8 mouse cellular contexts compared by ENCODE assay signal in the genomic region with DNA sequence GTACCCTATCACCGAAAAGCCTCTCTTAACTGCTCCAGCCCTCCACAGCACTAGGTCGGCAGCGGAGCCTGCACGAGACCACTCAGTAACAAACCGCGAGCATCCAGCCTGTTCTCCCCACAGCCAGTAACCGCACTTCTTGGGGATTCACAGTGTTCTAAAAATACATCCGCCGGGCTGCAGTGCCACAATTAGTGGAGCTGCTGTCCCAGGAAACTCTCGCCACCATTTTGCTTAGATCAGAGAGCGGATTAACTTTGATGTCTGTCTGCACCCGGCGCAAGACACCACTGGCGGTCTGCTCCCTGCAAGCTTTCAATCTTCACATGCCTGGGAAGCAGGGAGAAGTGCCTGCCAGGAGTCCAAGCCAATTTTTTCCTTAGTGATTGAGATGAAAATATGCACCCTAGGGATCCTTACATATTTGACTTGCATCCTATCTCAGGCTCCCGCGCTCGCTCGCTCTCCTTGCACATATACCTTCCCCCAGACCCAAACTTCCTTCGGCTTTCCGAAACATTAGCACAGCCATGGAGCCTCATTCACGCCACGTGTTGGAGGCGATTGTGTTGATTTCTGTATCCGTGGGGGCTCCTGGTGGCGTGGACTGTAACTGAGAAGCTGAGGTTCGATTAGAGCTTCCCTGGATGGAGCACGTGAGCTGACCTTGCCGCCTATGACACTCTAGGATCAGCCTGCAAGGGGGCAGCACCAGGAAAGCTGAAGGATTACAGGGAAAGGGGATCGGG. TPM values are rescaled to one million over a fixed set of nuclear protein-coding genes. Genes with fewer than 3 reads are reported as not detected.
DNase-seq lines count a peak whose midpoint lies in the region; ATAC-seq and TF ChIP-seq lines count a peak whose summit lies in the region.

No protein-coding gene starts in this region.

- H3K4me1 ChIP-seq in heart, embryonic 15.5 days (replicated peaks) = peaks cover 18% of the 10 kb centered on the region
- H3K4me1 ChIP-seq in embryonic facial prominence, embryonic 13.5 days = peaks cover 18% of the 10 kb centered on the region; the same call in 1 of the 2 replicates
- H3K4me1 ChIP-seq in lung, postnatal 0 days (ENCODE audit: insufficient read depth, low read depth, low read length) = peaks cover 4% of the 10 kb centered on the region; the same call in 1 of the 2 replicates

- peak overlapping the region; percentile 68 for H3K4me2 ChIP-seq in heart, embryonic 15.5 days
- peak overlapping the region; percentile 83 for H3K4me2 ChIP-seq in embryonic facial prominence, embryonic 13.5 days
- peak overlapping the region; percentile 49 for H3K4me2 ChIP-seq in lung, postnatal 0 days (replicated peaks; ENCODE audit: low read depth, low read length)

- peak; percentile 48 for ATAC-seq in heart, embryonic 15.5 days (replicated peaks; ENCODE audit: insufficient number of reproducible peaks, insufficient read depth, low FRiP score, low read depth)
- ATAC-seq in embryonic facial prominence, embryonic 13.5 days (ENCODE audit: insufficient number of reproducible peaks, insufficient read depth, low FRiP score, low TSS enrichment, low read depth) = peak; percentile 43; the same call in 1 of the 2 replicates
- peak; percentile 77 for ATAC-seq in inflammation-experienced regulatory T-cells, adult 6 months
- ATAC-seq in lung, postnatal 0 days = peak; percentile 40
- no peak for ATAC-seq in monocyte, adult 5-6 weeks (replicated peaks; ENCODE audit: insufficient number of reproducible peaks, low FRiP score, low TSS enrichment, poor library complexity, severe bottlenecking)

- peak overlapping the region; percentile 38; the same call in 1 of the 2 replicates for H3K9ac ChIP-seq in heart, embryonic 15.5 days
- peak overlapping the region; percentile 62 for H3K9ac ChIP-seq in embryonic facial prominence, embryonic 13.5 days
- H3K9ac ChIP-seq in lung, postnatal 0 days (replicated peaks; ENCODE audit: low read depth) = no peak overlapping the region

- no peak for TF ChIP-seq CTCF in lung, postnatal 0 days (IDR thresholded peaks at IDR 0.05)

- peak overlapping the region; percentile 12 for H3K27ac ChIP-seq in heart, embryonic 15.5 days
- H3K27ac ChIP-seq in embryonic facial prominence, embryonic 13.5 days = no peak overlapping the region
- H3K27ac ChIP-seq in lung, postnatal 0 days (ENCODE audit: low read length) = no peak overlapping the region

- TF ChIP-seq EP300 in lung, postnatal 0 days (IDR thresholded peaks at IDR 0.05) = no peak

- H3K36me3 ChIP-seq in heart, embryonic 15.5 days = no peaks in the 10 kb centered on the region
- no peaks in the 10 kb centered on the region for H3K36me3 ChIP-seq in embryonic facial prominence, embryonic 13.5 days
- no peaks in the 10 kb centered on the region for H3K36me3 ChIP-seq in lung, postnatal 0 days (ENCODE audit: insufficient read depth, low read length)

- H3K9me3 ChIP-seq in heart, embryonic 15.5 days (replicated peaks) = no peaks in the 10 kb centered on the region
- no peaks in the 10 kb centered on the region for H3K9me3 ChIP-seq in embryonic facial prominence, embryonic 13.5 days
- no peaks in the 10 kb centered on the region for H3K9me3 ChIP-seq in lung, postnatal 0 days (ENCODE audit: low read length)

- DNase-seq in heart, adult 8-10 months (ENCODE audit: low spot score) = no peak
- peak; percentile 35 for DNase-seq in T-cell, adult 2 months (ENCODE audit: low spot score)
- peak; percentile 38 for DNase-seq in lung, postnatal 0 days (ENCODE audit: low spot score)
- DNase-seq in right cerebral cortex, postnatal 25 days = peak; percentile 42

- peaks cover 7% of the 10 kb centered on the region; the same call in 1 of the 2 replicates for H3K27me3 ChIP-seq in heart, embryonic 15.5 days
- peaks cover 32% of the 10 kb centered on the region for H3K27me3 ChIP-seq in embryonic facial prominence, embryonic 13.5 days
- peaks cover 6% of the 10 kb centered on the region; the same call in 1 of the 2 replicates for H3K27me3 ChIP-seq in lung, postnatal 0 days (replicated peaks; ENCODE audit: insufficient read depth, low read length)

- WGBS in heart, embryonic 15.5 days = 3% methylated on average over 29 of the region's 29 CpGs
- WGBS in embryonic facial prominence, embryonic 13.5 days = 2% methylated on average over 29 of the region's 29 CpGs
- 4% methylated on average over 29 of the region's 29 CpGs for WGBS in lung, postnatal 0 days

- peak overlapping the region; percentile 41 for H3K4me3 ChIP-seq in heart, embryonic 15.5 days
- peak overlapping the region; percentile 44 for H3K4me3 ChIP-seq in embryonic facial prominence, embryonic 13.5 days
- H3K4me3 ChIP-seq in lung, postnatal 0 days (ENCODE audit: low read depth, low read length) = peak overlapping the region; percentile 6

RNA-seq across cellular contexts. Expression of a gene that starts 8.7 kb away (rescaled TPM):
- 160 and 171 TPM in 2 replicates for polyA plus RNA-seq in heart, embryonic 15.5 days (2015; fragmentation: Nextera tagmentation; extraction: Ambion mirVana)
- 100 to 1,000 TPM; 101 to 111 (median 105) TPM for total RNA-seq in heart, adult 8-10 months (2022)
- polyA plus RNA-seq in embryonic facial prominence, embryonic 13.5 days (2015; fragmentation: Nextera tagmentation; extraction: Ambion mirVana) = 77.5 and 87.9 TPM in 2 replicates
- polyA plus RNA-seq in inflammation-experienced regulatory T-cells, adult 6 months (2017; shearing (Covaris generic)) = 100 to 1,000 TPM; 107 to 114 (median 113) TPM
- polyA plus RNA-seq in lung, postnatal 0 days (2015; fragmentation: Nextera tagmentation; extraction: Ambion mirVana) = 85.6 and 88.2 TPM in 2 replicates
- total RNA-seq in monocyte, adult 5-6 weeks (2017) = 44.4 to 59.6 TPM (median 47.2 TPM) in 3 replicates

RNA-seq across cellular contexts. Expression of a gene that starts 44.5 kb away (rescaled TPM):
- 0.76 and 1.3 TPM in 2 replicates for polyA plus RNA-seq in heart, embryonic 15.5 days (2015; fragmentation: Nextera tagmentation; extraction: Ambion mirVana)
- total RNA-seq in heart, adult 8-10 months (2022) = 1 to 10 TPM; 1.2 to 1.8 (median 1.6) TPM
- 1.0 and 1.3 TPM in 2 replicates for polyA plus RNA-seq in embryonic facial prominence, embryonic 13.5 days (2015; fragmentation: Nextera tagmentation; extraction: Ambion mirVana)
- polyA plus RNA-seq in inflammation-experienced regulatory T-cells, adult 6 months (2017; shearing (Covaris generic)) = under 1 TPM in 1 of 3 experiments, not detected in 2; 0.13 TPM
- 1.7 and 2.0 TPM in 2 replicates for polyA plus RNA-seq in lung, postnatal 0 days (2015; fragmentation: Nextera tagmentation; extraction: Ambion mirVana)
- total RNA-seq in monocyte, adult 5-6 weeks (2017) = 0.38 TPM in 1 of 3 replicates, not detected in the others
